Mouse (Mus musculus) embryonic facial prominence, embryonic 10.5 days (tissue): Measurements from ENCODE around the gene Cops2. TPM values are rescaled to one million over a fixed set of nuclear protein-coding genes. Genes with fewer than 3 reads are reported as not detected.
A peak's percentile ranks its signal among the peaks of the same experiment; 100 is the strongest.

ENCODE experiments used
- DNase-seq: peaks from one replicate; pipeline ENCODE4 v3.0.0-alpha.2; 2017; ENCODE audit warnings: low spot score
- H3K27ac ChIP-seq: fragments of 300-500 bp; sonication (generic); replicated peaks from 2 replicates; pipeline ENCODE4 v1.5.1; 2016; ENCODE audit warnings: mild to moderate bottlenecking
- H3K27me3 ChIP-seq: fragments of 300-500 bp; sonication (generic); replicated peaks from 2 replicates; pipeline ENCODE4 v1.6.1; 2016; ENCODE audit warnings: low read depth, mild to moderate bottlenecking; ENCODE audit not compliant: poor library complexity, severe bottlenecking
- H3K36me3 ChIP-seq: fragments of 300-500 bp; sonication (generic); replicated peaks from 2 replicates; pipeline ENCODE4 v1.6.1; 2016; ENCODE audit warnings: mild to moderate bottlenecking, moderate library complexity
- H3K4me1 ChIP-seq: fragments of 300-500 bp; sonication (generic); 2 replicates; pipeline ENCODE4 v1.6.1; 2016
- H3K4me3 ChIP-seq: fragments of 300-500 bp; sonication (generic); 2 replicates; pipeline ENCODE4 v1.5.1; 2016; ENCODE audit warnings: mild to moderate bottlenecking, moderate library complexity
- H3K9me3 ChIP-seq: fragments of 300-500 bp; sonication (generic); 2 replicates; pipeline ENCODE4 v1.6.1; 2016; ENCODE audit warnings: mild to moderate bottlenecking
- WGBS: fragments of 180-500 bp; shearing (Covaris S2); methylation state at CpG from one replicate; pipeline ENCODE4 v1.1.7; 2016; 5-methylcytosine and 5-hydroxymethylcytosine counted together
- polyA plus RNA-seq: library from polyadenylated mRNA; unstranded; fragments of >200 nt; fragmentation: Nextera tagmentation; extraction: Ambion mirVana; gene quantifications from 2 replicates; pipeline ENCODE4 v1.2.1, GENCODE M21; 2016

Cops2 gene
- polyA plus RNA-seq, 1 experiment from 2014 or later, result 98.3 TPM

DNA sequence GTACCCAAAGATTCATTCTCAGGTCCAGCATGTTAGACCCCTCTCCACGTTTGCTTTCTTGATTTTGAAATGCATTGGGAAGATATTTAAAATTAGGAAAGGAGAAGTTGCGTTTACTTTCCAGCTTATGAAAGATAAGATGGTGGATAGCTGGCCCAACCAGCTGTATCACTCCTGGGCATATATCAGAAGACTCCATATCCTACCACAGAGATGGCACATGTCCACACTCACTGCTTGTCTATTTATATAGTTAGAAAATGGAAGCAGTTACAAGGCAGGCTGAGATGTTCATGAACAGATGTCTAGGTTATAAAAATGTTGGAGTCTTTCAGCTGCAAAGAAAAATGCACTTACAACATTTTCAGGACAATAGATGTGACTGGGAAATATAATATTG lies 47.6 kb downstream of the Cops2 start:
- Histone ChIP-seq H3K36me3 (no peaks in the 10 kb centered on the region), H3K4me1 (peaks cover 6% of the 10 kb centered on the region; the same call in 1 of the 2 replicates), H3K9me3 (peaks cover 1% of the 10 kb centered on the region; the same call in 1 of the 2 replicates), H3K27ac (no peak overlapping the region), H3K4me3 (no peak overlapping the region), H3K27me3 (no peaks in the 10 kb centered on the region)
- no peak for DNase-seq
- 83% methylated on average over 2 of the region's 2 CpGs for WGBS

GRCm38 (mm10) chr2:125809551-125809950 lies 49.4 kb downstream of the Cops2 start:
- 46% methylated on average over 7 of the region's 7 CpGs for WGBS

GRCm38 (mm10) chr2:125805826-125806225 lies 53.1 kb downstream of the Cops2 start:
- Histone ChIP-seq H3K9me3 (peaks cover 8% of the 10 kb centered on the region; the same call in 1 of the 2 replicates), H3K36me3 (no peaks in the 10 kb centered on the region), H3K27me3 (no peaks in the 10 kb centered on the region), H3K4me3 (no peak overlapping the region), H3K4me1 (peaks cover 9% of the 10 kb centered on the region), H3K27ac (no peak overlapping the region)
- WGBS, result 48% methylated on average over 1 of the region's 1 CpGs
- DNase-seq, result no peak

More at GRCm38 (mm10) chr2:125809551-125809950, 49.4 kb downstream of the Cops2 start:
- H3K36me3 ChIP-seq, result no peaks in the 10 kb centered on the region
- H3K9me3 ChIP-seq, result peaks cover 8% of the 10 kb centered on the region; the same call in 1 of the 2 replicates
- H3K27me3 ChIP-seq, result no peaks in the 10 kb centered on the region
- no peak overlapping the region for H3K4me3 ChIP-seq
- DNase-seq, result peak; percentile 23
- H3K27ac ChIP-seq, result no peak overlapping the region
- peaks cover 6% of the 10 kb centered on the region; the same call in 1 of the 2 replicates for H3K4me1 ChIP-seq

DNA sequence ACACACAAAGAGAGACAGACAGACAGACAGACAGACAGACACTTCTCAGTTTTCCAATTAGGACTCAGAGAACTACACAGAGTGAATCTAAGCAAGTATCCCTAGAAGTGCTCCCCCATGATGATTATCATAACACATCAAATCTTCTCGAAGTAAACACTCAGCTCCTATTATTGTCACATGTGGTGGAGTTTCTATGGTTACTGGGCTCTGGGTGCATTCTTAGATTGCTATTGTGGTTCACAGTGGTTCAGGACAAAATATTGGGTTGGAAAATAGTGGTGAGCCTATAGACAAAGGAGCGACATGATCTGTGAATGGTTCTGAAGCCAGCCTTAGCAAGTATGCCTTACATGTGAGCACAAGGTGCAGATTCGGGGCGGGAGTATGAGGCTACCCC lies 57.0 kb downstream of the Cops2 start:
- H3K9me3 ChIP-seq, result peaks cover 8% of the 10 kb centered on the region; the same call in 1 of the 2 replicates
- no peak overlapping the region for H3K4me3 ChIP-seq
- H3K27ac ChIP-seq, result no peak overlapping the region
- H3K4me1 ChIP-seq, result peaks cover 4% of the 10 kb centered on the region; the same call in 1 of the 2 replicates
- WGBS, result 82% methylated on average over 4 of the region's 4 CpGs
- no peak for DNase-seq
- H3K36me3 ChIP-seq, result no peaks in the 10 kb centered on the region
- H3K27me3 ChIP-seq, result no peaks in the 10 kb centered on the region

DNA sequence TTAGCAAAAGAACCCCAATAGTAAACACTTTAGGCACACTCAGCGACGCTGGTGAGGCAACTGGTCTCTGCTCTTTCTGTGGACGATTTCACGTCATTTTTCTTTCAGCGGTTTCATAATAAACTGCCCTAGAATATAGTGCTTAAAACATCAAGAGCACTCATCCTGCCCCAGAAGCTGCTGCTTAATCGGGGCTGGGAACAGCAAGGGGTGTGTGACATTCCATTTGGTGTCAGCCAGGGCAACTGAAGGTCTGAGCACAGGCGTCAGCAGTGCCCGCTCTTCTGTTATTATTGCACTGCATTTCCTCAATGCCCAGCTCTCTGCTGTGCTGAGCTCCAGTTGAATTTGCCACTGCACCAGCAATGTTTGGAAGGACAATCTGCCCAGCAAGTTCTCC lies 57.9 kb downstream of the Cops2 start:
- H3K27ac ChIP-seq, result no peak overlapping the region
- H3K27me3 ChIP-seq, result no peaks in the 10 kb centered on the region
- no peaks in the 10 kb centered on the region for H3K36me3 ChIP-seq
- 69% methylated on average over 8 of the region's 8 CpGs for WGBS
- no peak overlapping the region for H3K4me3 ChIP-seq
- H3K9me3 ChIP-seq, result peaks cover 4% of the 10 kb centered on the region; the same call in 1 of the 2 replicates
- H3K4me1 ChIP-seq, result peaks cover 4% of the 10 kb centered on the region; the same call in 1 of the 2 replicates
- no peak for DNase-seq

DNA sequence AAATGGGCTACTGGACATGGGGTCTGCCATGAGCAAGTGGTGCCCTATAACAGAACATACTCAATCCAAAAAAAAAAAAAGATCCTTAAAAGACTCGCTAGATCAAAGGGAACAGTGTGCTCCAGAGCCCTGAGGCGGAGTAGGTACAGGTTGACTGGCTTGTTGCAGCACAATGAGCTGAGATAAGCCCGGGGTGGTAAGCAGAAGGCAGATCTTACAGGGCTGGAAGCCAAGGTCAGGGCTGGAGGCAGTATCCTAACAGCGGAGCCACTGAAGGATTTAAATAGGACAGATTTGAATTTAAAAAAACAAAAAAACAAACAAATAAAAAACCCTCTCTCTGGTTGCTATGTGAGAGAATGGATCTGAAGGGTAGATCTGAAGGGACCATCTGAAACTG lies 58.5 kb downstream of the Cops2 start:
- Histone ChIP-seq H3K27me3 (no peaks in the 10 kb centered on the region), H3K36me3 (no peaks in the 10 kb centered on the region), H3K9me3 (no peaks in the 10 kb centered on the region), H3K27ac (no peak overlapping the region), H3K4me1 (peaks cover 4% of the 10 kb centered on the region; the same call in 1 of the 2 replicates), H3K4me3 (no peak overlapping the region)
- DNase-seq, result no peak
- 77% methylated on average over 4 of the region's 4 CpGs for WGBS

DNA sequence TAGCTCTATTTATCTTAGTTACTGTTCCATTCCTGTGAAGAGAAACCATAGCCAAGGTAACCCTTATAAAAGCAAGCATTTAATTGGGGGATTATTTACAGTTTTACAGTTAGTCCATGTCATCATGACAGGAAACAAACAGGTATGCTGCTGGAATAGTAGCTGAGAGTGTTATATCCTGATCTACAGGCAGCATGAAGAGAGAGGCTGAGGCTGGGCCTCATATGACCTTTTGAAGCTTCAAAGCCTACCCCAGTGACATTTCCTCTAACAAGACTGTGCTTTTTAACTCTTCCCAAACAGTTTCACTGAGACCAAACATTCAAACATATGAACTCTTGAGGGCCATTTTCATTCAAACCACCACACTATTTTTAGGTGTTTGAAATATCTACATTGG lies 61.1 kb downstream of the Cops2 start:
- Histone ChIP-seq H3K27ac (no peak overlapping the region), H3K4me1 (peaks cover 4% of the 10 kb centered on the region; the same call in 1 of the 2 replicates), H3K36me3 (no peaks in the 10 kb centered on the region), H3K4me3 (no peak overlapping the region), H3K27me3 (no peaks in the 10 kb centered on the region), H3K9me3 (no peaks in the 10 kb centered on the region)
- DNase-seq, result no peak

DNA sequence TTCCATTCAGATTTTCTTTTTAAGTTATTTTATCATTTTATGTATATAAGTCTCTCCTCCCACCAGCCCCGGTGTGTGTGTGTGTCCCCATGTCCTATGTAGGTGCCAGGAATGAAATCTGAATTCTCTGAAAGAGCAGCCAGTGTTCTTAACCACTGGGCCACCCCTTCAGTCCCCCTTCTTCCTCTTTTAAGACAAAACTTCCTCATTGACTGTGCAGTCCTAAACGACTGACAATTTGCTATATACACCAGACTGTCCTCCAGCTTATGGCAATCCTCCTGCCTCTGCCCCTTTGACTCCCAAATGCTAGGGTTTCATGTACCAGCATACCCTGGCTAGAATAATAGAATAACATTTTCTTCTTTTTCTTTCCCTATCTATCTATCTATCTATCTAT lies 63.8 kb downstream of the Cops2 start:
- DNase-seq, result no peak
- Histone ChIP-seq H3K4me1 (peaks cover 10% of the 10 kb centered on the region), H3K36me3 (no peaks in the 10 kb centered on the region), H3K4me3 (no peak overlapping the region), H3K27me3 (no peaks in the 10 kb centered on the region), H3K27ac (no peak overlapping the region), H3K9me3 (no peaks in the 10 kb centered on the region)
- WGBS, result 79% methylated on average over 2 of the region's 2 CpGs

GRCm38 (mm10) chr2:125794166-125794565 lies 64.8 kb downstream of the Cops2 start:
- no peaks in the 10 kb centered on the region for H3K36me3 ChIP-seq
- WGBS, result 79% methylated on average over 2 of the region's 2 CpGs
- peaks cover 15% of the 10 kb centered on the region for H3K4me1 ChIP-seq
- H3K27ac ChIP-seq, result no peak overlapping the region
- H3K9me3 ChIP-seq, result no peaks in the 10 kb centered on the region
- H3K4me3 ChIP-seq, result no peak overlapping the region
- no peaks in the 10 kb centered on the region for H3K27me3 ChIP-seq
- DNase-seq, result no peak

- no peak for DNase-seq
- no peaks in the 10 kb centered on the region for H3K36me3 ChIP-seq
- no peaks in the 10 kb centered on the region for H3K27me3 ChIP-seq
- 89% methylated on average over 11 of the region's 11 CpGs for WGBS
- H3K27ac ChIP-seq, result no peak overlapping the region
- peaks cover 16% of the 10 kb centered on the region for H3K4me1 ChIP-seq
- no peak overlapping the region for H3K4me3 ChIP-seq
- no peaks in the 10 kb centered on the region for H3K9me3 ChIP-seq
These were observed 66.1 kb downstream of the Cops2 start for GRCm38 (mm10) chr2:125792879-125793261.

GRCm38 (mm10) chr2:125792144-125792878 lies 66.6 kb downstream of the Cops2 start:
- WGBS, result 76% methylated on average over 2 of the region's 2 CpGs
- no peaks in the 10 kb centered on the region for H3K9me3 ChIP-seq
- H3K4me1 ChIP-seq, result peaks cover 16% of the 10 kb centered on the region
- H3K27ac ChIP-seq, result peak overlapping the region; percentile 40
- H3K27me3 ChIP-seq, result no peaks in the 10 kb centered on the region
- H3K36me3 ChIP-seq, result no peaks in the 10 kb centered on the region
- H3K4me3 ChIP-seq, result no peak overlapping the region
- DNase-seq, result no peak

GRCm38 (mm10) chr2:125791485-125791885 lies 67.5 kb downstream of the Cops2 start:
- no peak overlapping the region for H3K27ac ChIP-seq
- no peak for DNase-seq
- H3K27me3 ChIP-seq, result no peaks in the 10 kb centered on the region
- H3K9me3 ChIP-seq, result no peaks in the 10 kb centered on the region
- peaks cover 16% of the 10 kb centered on the region for H3K4me1 ChIP-seq
- WGBS, result 76% methylated on average over 7 of the region's 7 CpGs
- no peak overlapping the region for H3K4me3 ChIP-seq
- no peaks in the 10 kb centered on the region for H3K36me3 ChIP-seq

DNA sequence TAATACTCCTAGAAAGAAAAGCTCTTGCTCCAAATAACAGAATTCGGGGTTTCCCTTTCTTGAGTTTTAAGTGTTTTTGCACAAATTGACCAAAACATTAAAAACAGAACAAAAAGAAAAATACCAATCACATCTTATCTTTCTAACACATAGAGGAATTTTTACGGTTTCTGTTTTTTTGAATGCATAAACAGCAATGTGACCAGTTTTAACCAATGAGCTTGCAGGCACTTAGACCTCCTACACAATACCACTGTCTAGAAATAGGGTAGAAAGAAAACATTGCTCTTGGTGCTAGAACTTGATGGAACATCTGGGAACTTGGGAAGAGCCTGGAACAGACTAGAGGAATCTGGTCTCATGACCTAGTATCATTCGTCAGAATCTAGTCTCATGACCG lies 68.7 kb downstream of the Cops2 start:
- Histone ChIP-seq H3K9me3 (no peaks in the 10 kb centered on the region), H3K4me3 (no peak overlapping the region), H3K27ac (no peak overlapping the region), H3K27me3 (no peaks in the 10 kb centered on the region), H3K36me3 (no peaks in the 10 kb centered on the region), H3K4me1 (peaks cover 16% of the 10 kb centered on the region)
- no peak for DNase-seq
- 95% methylated on average over 4 of the region's 4 CpGs for WGBS
